In genomic region chr5:31599161-31599560, GRCm38 (mm10) we compare ENCODE assay signal across 9 mouse cellular contexts. TPM values are rescaled to one million over a fixed set of nuclear protein-coding genes. Genes with fewer than 3 reads are reported as not detected.
DNase-seq lines count a peak whose midpoint lies in the region; ATAC-seq and TF ChIP-seq lines count a peak whose summit lies in the region.
"Had no signal": no experiment of that assay in that cellular context is flagged by ENCODE, and none has a peak within 500 bp of the region (broad histone marks: within the 10 kb centered on the region; RNA-seq: fewer than 3 reads in every experiment).

No protein-coding gene starts in this region.

- peak; percentile 60 for DNase-seq in adrenal gland, postnatal 14 days
- DNase-seq in adrenal gland, adult 18-20 months (ENCODE audit: low spot score in 2 of 2), result no peak
- DNase-seq in lung, adult 2 months, result no peak
- DNase-seq in lung, postnatal 25 days (ENCODE audit: low spot score), result no peak
- no peak for DNase-seq in Patski (ENCODE audit: low read depth, low spot score)
- DNase-seq in testis, postnatal 14 days (ENCODE audit: low spot score), result no peak
- DNase-seq in right cerebral cortex, postnatal 4 days, result no peak

- in situ Hi-C loops in Patski (cut with MboI; ENCODE audit: low pct_unique_long_range_greater_than_20kb), result no loop called here

- ATAC-seq in Patski, result no peak
- ATAC-seq in megakaryocyte progenitor cell, adult 5-6 weeks (replicated peaks; ENCODE audit: poor library complexity), result peak; percentile 42

- H3K4me1 ChIP-seq in lung, adult 2 months (ENCODE audit: control insufficient read depth, insufficient read depth, low read length), result peaks cover 8% of the 10 kb centered on the region; the same call in 1 of the 2 replicates

- CTCF ChIA-PET in Patski (lab: Charles Lee), result interaction anchor here (0.7 to 4.8 kb wide), 14 partner anchors 15 to 603 kb away, joined by 3 to 24 read pairs (median 4); no protein-coding TSS in a partner anchor

- H3K4me3 ChIP-seq in lung, adult 2 months (replicated peaks; ENCODE audit: extremely low read depth, low read depth, low read length), result no peak overlapping the region
- H3K4me3 ChIP-seq: kidney, embryonic 15.5 days had no signal

- 91% methylated on average over 2 of the region's 2 CpGs for WGBS in lung, adult 2 months

- no peak for TF ChIP-seq POLR2A in lung, adult 2 months (IDR thresholded peaks at IDR 0.05; ENCODE audit: borderline replicate concordance, extremely low read depth, low read depth, low read length)

- POLR2A ChIA-PET in Patski (lab: Charles Lee), result interaction anchor here (2.0 kb wide), 1 partner anchor 599 kb away, joined by 6 read pairs; no protein-coding TSS in a partner anchor

- H3K27me3 ChIP-seq in Patski, result no peaks in the 10 kb centered on the region
- H3K27me3 ChIP-seq: kidney, embryonic 15.5 days had no signal

- peak; percentile 46; the same call in 1 of the 2 replicates for TF ChIP-seq CTCF in lung, adult 2 months (IDR thresholded peaks at IDR 0.05; ENCODE audit: insufficient read depth, low read length)
- TF ChIP-seq CTCF in Patski (IDR thresholded peaks at IDR 0.05), result peak; percentile 70

RNA-seq across cellular contexts. Expression of gene Mrpl33, which starts 2.4 kb away (rescaled TPM):
- total RNA-seq in adrenal gland, postnatal 14 days (2021), result 300 and 306 TPM in 2 replicates
- 100 to 1,000 TPM; 265 to 377 TPM for total RNA-seq in adrenal gland, adult 18-20 months (2021)
- polyA plus RNA-seq in lung, adult 2 months (2012; rRNA removed), result 15.9 and 19.5 TPM in 2 replicates
- 243 TPM for polyA plus RNA-seq in Patski (2021)
- 434 and 492 TPM in 2 replicates for total RNA-seq in megakaryocyte progenitor cell, adult 5-6 weeks (2015)
- total RNA-seq in megakaryocyte progenitor cell, adult 5-6 weeks (2017), result 218 and 315 TPM in 2 replicates
